Mouse (Mus musculus) spleen, embryonic (tissue): ENCODE results near the gene Mlh1.

Experiments
- CTCF ChIA-PET: fragments of 350-600 bp; sonication (Branson Sonifier 250); formaldehyde crosslinking; loops from one replicate; lab custom pipeline; 2022; lab: Charles Lee

Gene Mlh1

GRCm38 (mm10) chr9:111271434-111272160 lies at the start of gene Mlh1, which contains the start of gene Epm2aip1:
Mlh1 (minus strand) TSS chr9:111271791.
Epm2aip1 (plus strand) TSS chr9:111271929.
- CTCF ChIA-PET: no interaction called here

GRCm38 (mm10) chr9:111320912-111321311 lies 49.3 kb upstream of the Mlh1 start:
- CTCF ChIA-PET: no interaction called here

GRCm38 (mm10) chr9:111314219-111314618 lies 42.6 kb upstream of the Mlh1 start:
- CTCF ChIA-PET: no interaction called here

- CTCF ChIA-PET: no interaction called here
These were observed 42.2 kb upstream of the Mlh1 start for GRCm38 (mm10) chr9:111313793-111314192.

GRCm38 (mm10) chr9:111313299-111313698 lies 41.7 kb upstream of the Mlh1 start:
- CTCF ChIA-PET: no interaction called here

- CTCF ChIA-PET: no interaction called here
These were observed 41.0 kb upstream of the Mlh1 start for GRCm38 (mm10) chr9:111312442-111313141.

GRCm38 (mm10) chr9:111311843-111312441 lies 40.4 kb upstream of the Mlh1 start:
- CTCF ChIA-PET: no interaction called here

GRCm38 (mm10) chr9:111311031-111311842 lies 39.6 kb upstream of the Mlh1 start, which contains the start of gene Trank1:
Trank1 (plus strand) TSS chr9:111311739.
- CTCF ChIA-PET: no interaction called here

- CTCF ChIA-PET: no interaction called here
These were observed 34.6 kb upstream of the Mlh1 start for GRCm38 (mm10) chr9:111306142-111306541.

GRCm38 (mm10) chr9:111304036-111304435 lies 32.4 kb upstream of the Mlh1 start:
- CTCF ChIA-PET: no interaction called here

- CTCF ChIA-PET: no interaction called here
These were observed 30.7 kb upstream of the Mlh1 start for GRCm38 (mm10) chr9:111302196-111302831.

GRCm38 (mm10) chr9:111298606-111299005 lies 27.0 kb upstream of the Mlh1 start:
- CTCF ChIA-PET: no interaction called here

GRCm38 (mm10) chr9:111296433-111296832 lies 24.8 kb upstream of the Mlh1 start:
- CTCF ChIA-PET: no interaction called here

GRCm38 (mm10) chr9:111295323-111295722 lies 23.7 kb upstream of the Mlh1 start:
- CTCF ChIA-PET: no interaction called here

GRCm38 (mm10) chr9:111294911-111295310 lies 23.3 kb upstream of the Mlh1 start:
- CTCF ChIA-PET: no interaction called here

GRCm38 (mm10) chr9:111293234-111293633 lies 21.6 kb upstream of the Mlh1 start:
- CTCF ChIA-PET: no interaction called here

- CTCF ChIA-PET: interaction anchor here (0.6 to 0.8 kb wide), 2 partner anchors 16 to 39 kb away, joined by 3 to 5 read pairs; no protein-coding TSS in a partner anchor
These were observed 19.0 kb upstream of the Mlh1 start for GRCm38 (mm10) chr9:111290539-111291100.

GRCm38 (mm10) chr9:111289832-111290339 lies 18.3 kb upstream of the Mlh1 start:
- CTCF ChIA-PET: interaction anchor here (0.6 to 0.8 kb wide), 2 partner anchors 16 to 38 kb away, joined by 3 to 5 read pairs; no protein-coding TSS in a partner anchor

- CTCF ChIA-PET: interaction anchor here (0.8 kb wide), 1 partner anchor 15 kb away, joined by 3 read pairs; no protein-coding TSS in a partner anchor
These were observed 17.8 kb upstream of the Mlh1 start for GRCm38 (mm10) chr9:111289294-111289831.

GRCm38 (mm10) chr9:111287956-111288355 lies 16.4 kb upstream of the Mlh1 start:
- CTCF ChIA-PET: no interaction called here
